Mouse (Mus musculus): ENCODE results near the gene Hs3st4. TPM values are rescaled to one million over a fixed set of nuclear protein-coding genes. Genes with fewer than 3 reads are reported as not detected.

Gene Hs3st4
- polyA plus RNA-seq, 1 experiment from 2014 or later, result not detected

- H3K4me1 ChIP-seq (ENCODE audit: control insufficient read depth, insufficient read depth, low read length), result no peaks in the 10 kb centered on the region
- no peak overlapping the region for H3K27ac ChIP-seq (replicated peaks; ENCODE audit: low read depth, low read length)
- H3K36me3 ChIP-seq (ENCODE audit: control insufficient read depth, insufficient read depth, low read length), result no peaks in the 10 kb centered on the region
- H3K9me3 ChIP-seq (ENCODE audit: control insufficient read depth, low read length), result no peaks in the 10 kb centered on the region
- 86% methylated on average over 6 of the region's 6 CpGs for WGBS
- no peak overlapping the region for H3K4me2 ChIP-seq (ENCODE audit: low read depth, severe bottlenecking)
- H3K27me3 ChIP-seq (ENCODE audit: control insufficient read depth, insufficient read depth, low read length), result no peaks in the 10 kb centered on the region
- H3K4me3 ChIP-seq (ENCODE audit: low read depth, low read length), result no peak overlapping the region
- DNase-seq (ENCODE audit: low spot score) (no peak), ATAC-seq (ENCODE audit: insufficient number of reproducible peaks, low FRiP score, low TSS enrichment, low read depth) (no peak)
- no peak overlapping the region for H3K9ac ChIP-seq (ENCODE audit: low read length)
Observed at GRCm38 (mm10) chr7:124289873-124290272, 307.2 kb downstream of the Hs3st4 start.

GRCm38 (mm10) chr7:124319451-124319850 lies 336.8 kb downstream of the Hs3st4 start:
- H3K27ac ChIP-seq (replicated peaks; ENCODE audit: low read depth, low read length), result no peak overlapping the region
- 90% methylated on average over 4 of the region's 4 CpGs for WGBS
- no peaks in the 10 kb centered on the region for H3K27me3 ChIP-seq (ENCODE audit: control insufficient read depth, insufficient read depth, low read length)
- no peaks in the 10 kb centered on the region for H3K36me3 ChIP-seq (ENCODE audit: control insufficient read depth, insufficient read depth, low read length)
- no peaks in the 10 kb centered on the region for H3K4me1 ChIP-seq (ENCODE audit: control insufficient read depth, insufficient read depth, low read length)
- H3K9ac ChIP-seq (ENCODE audit: low read length), result no peak overlapping the region
- ATAC-seq (ENCODE audit: insufficient number of reproducible peaks, low FRiP score, low TSS enrichment, low read depth) (no peak), DNase-seq (ENCODE audit: low spot score) (no peak)
- H3K4me3 ChIP-seq (ENCODE audit: low read depth, low read length), result no peak overlapping the region
- no peak overlapping the region for H3K4me2 ChIP-seq (ENCODE audit: low read depth, severe bottlenecking)
- H3K9me3 ChIP-seq (ENCODE audit: control insufficient read depth, low read length), result no peaks in the 10 kb centered on the region

- no peak overlapping the region for H3K9ac ChIP-seq (ENCODE audit: low read length)
- H3K9me3 ChIP-seq (ENCODE audit: control insufficient read depth, low read length), result no peaks in the 10 kb centered on the region
- no peak overlapping the region for H3K27ac ChIP-seq (replicated peaks; ENCODE audit: low read depth, low read length)
- ATAC-seq (ENCODE audit: insufficient number of reproducible peaks, low FRiP score, low TSS enrichment, low read depth), result peak; percentile 67; the same call in 1 of the 2 replicates
- H3K4me1 ChIP-seq (ENCODE audit: control insufficient read depth, insufficient read depth, low read length), result 0 out of 2 replicates have a peak, but pooled peaks cover 7% of the 10 kb centered on the region
- H3K4me3 ChIP-seq (ENCODE audit: low read depth, low read length), result no peak overlapping the region
- no peaks in the 10 kb centered on the region for H3K27me3 ChIP-seq (ENCODE audit: control insufficient read depth, insufficient read depth, low read length)
- H3K36me3 ChIP-seq (ENCODE audit: control insufficient read depth, insufficient read depth, low read length), result no peaks in the 10 kb centered on the region
- 13% methylated on average over 1 of the region's 1 CpGs for WGBS
- peak; percentile 43 for DNase-seq (ENCODE audit: low spot score)
- H3K4me2 ChIP-seq (ENCODE audit: low read depth, severe bottlenecking), result no peak overlapping the region
Observed at GRCm38 (mm10) chr7:124335635-124336034, 353.0 kb downstream of the Hs3st4 start.

GRCm38 (mm10) chr7:124341510-124341909 lies 358.8 kb downstream of the Hs3st4 start:
- Histone ChIP-seq H3K4me1 (ENCODE audit: control insufficient read depth, insufficient read depth, low read length) (0 out of 2 replicates have a peak, but pooled peaks cover 2% of the 10 kb centered on the region), H3K27me3 (ENCODE audit: control insufficient read depth, insufficient read depth, low read length) (no peaks in the 10 kb centered on the region), H3K4me3 (ENCODE audit: low read depth, low read length) (no peak overlapping the region), H3K27ac (replicated peaks; ENCODE audit: low read depth, low read length) (no peak overlapping the region), H3K9ac (ENCODE audit: low read length) (no peak overlapping the region), H3K36me3 (ENCODE audit: control insufficient read depth, insufficient read depth, low read length) (no peaks in the 10 kb centered on the region), H3K4me2 (ENCODE audit: low read depth, severe bottlenecking) (no peak overlapping the region), H3K9me3 (ENCODE audit: control insufficient read depth, low read length) (no peaks in the 10 kb centered on the region)
- WGBS, result 57% methylated on average over 3 of the region's 3 CpGs
- ATAC-seq (ENCODE audit: insufficient number of reproducible peaks, low FRiP score, low TSS enrichment, low read depth), result no peak
- DNase-seq (ENCODE audit: low spot score), result no peak

- no peak overlapping the region for H3K4me2 ChIP-seq (ENCODE audit: low read depth, severe bottlenecking)
- no peak overlapping the region for H3K9ac ChIP-seq (ENCODE audit: low read length)
- no peaks in the 10 kb centered on the region for H3K27me3 ChIP-seq (ENCODE audit: control insufficient read depth, insufficient read depth, low read length)
- ATAC-seq (ENCODE audit: insufficient number of reproducible peaks, low FRiP score, low TSS enrichment, low read depth) (no peak), DNase-seq (ENCODE audit: low spot score) (no peak)
- H3K9me3 ChIP-seq (ENCODE audit: control insufficient read depth, low read length), result no peaks in the 10 kb centered on the region
- H3K4me1 ChIP-seq (ENCODE audit: control insufficient read depth, insufficient read depth, low read length), result no peaks in the 10 kb centered on the region
- H3K27ac ChIP-seq (replicated peaks; ENCODE audit: low read depth, low read length), result no peak overlapping the region
- no peaks in the 10 kb centered on the region for H3K36me3 ChIP-seq (ENCODE audit: control insufficient read depth, insufficient read depth, low read length)
- 49% methylated on average over 13 of the region's 13 CpGs for WGBS
- no peak overlapping the region for H3K4me3 ChIP-seq (ENCODE audit: low read depth, low read length)
Observed at GRCm38 (mm10) chr7:124347218-124348017, 364.7 kb downstream of the Hs3st4 start.

- no peak overlapping the region for H3K4me2 ChIP-seq (ENCODE audit: low read depth, severe bottlenecking)
- H3K36me3 ChIP-seq (ENCODE audit: control insufficient read depth, insufficient read depth, low read length), result no peaks in the 10 kb centered on the region
- no peak overlapping the region for H3K4me3 ChIP-seq (ENCODE audit: low read depth, low read length)
- no peak overlapping the region for H3K9ac ChIP-seq (ENCODE audit: low read length)
- H3K4me1 ChIP-seq (ENCODE audit: control insufficient read depth, insufficient read depth, low read length), result no peaks in the 10 kb centered on the region
- H3K9me3 ChIP-seq (ENCODE audit: control insufficient read depth, low read length), result no peaks in the 10 kb centered on the region
- WGBS, result 85% methylated on average over 4 of the region's 4 CpGs
- no peak overlapping the region for H3K27ac ChIP-seq (replicated peaks; ENCODE audit: low read depth, low read length)
- no peaks in the 10 kb centered on the region for H3K27me3 ChIP-seq (ENCODE audit: control insufficient read depth, insufficient read depth, low read length)
- ATAC-seq (ENCODE audit: insufficient number of reproducible peaks, low FRiP score, low TSS enrichment, low read depth), result no peak
- DNase-seq (ENCODE audit: low spot score), result no peak
Observed at GRCm38 (mm10) chr7:124354035-124354434, 371.4 kb downstream of the Hs3st4 start.

- 62% methylated on average over 3 of the region's 3 CpGs for WGBS
- H3K9me3 ChIP-seq (ENCODE audit: control insufficient read depth, low read length), result no peaks in the 10 kb centered on the region
- H3K27me3 ChIP-seq (ENCODE audit: control insufficient read depth, insufficient read depth, low read length), result no peaks in the 10 kb centered on the region
- no peak for ATAC-seq (ENCODE audit: insufficient number of reproducible peaks, low FRiP score, low TSS enrichment, low read depth)
- no peak overlapping the region for H3K9ac ChIP-seq (ENCODE audit: low read length)
- no peak overlapping the region for H3K4me2 ChIP-seq (ENCODE audit: low read depth, severe bottlenecking)
- no peak for DNase-seq (ENCODE audit: low spot score)
- no peak overlapping the region for H3K4me3 ChIP-seq (ENCODE audit: low read depth, low read length)
- no peaks in the 10 kb centered on the region for H3K4me1 ChIP-seq (ENCODE audit: control insufficient read depth, insufficient read depth, low read length)
- H3K27ac ChIP-seq (replicated peaks; ENCODE audit: low read depth, low read length), result no peak overlapping the region
- H3K36me3 ChIP-seq (ENCODE audit: control insufficient read depth, insufficient read depth, low read length), result no peaks in the 10 kb centered on the region
Observed at GRCm38 (mm10) chr7:124358068-124358467, 375.4 kb downstream of the Hs3st4 start.

GRCm38 (mm10) chr7:124359836-124360235 lies 377.2 kb downstream of the Hs3st4 start:
- H3K9me3 ChIP-seq (ENCODE audit: control insufficient read depth, low read length), result no peaks in the 10 kb centered on the region
- DNase-seq (ENCODE audit: low spot score) (no peak), ATAC-seq (ENCODE audit: insufficient number of reproducible peaks, low FRiP score, low TSS enrichment, low read depth) (no peak)
- WGBS, result 82% methylated on average over 4 of the region's 4 CpGs
- no peak overlapping the region for H3K4me2 ChIP-seq (ENCODE audit: low read depth, severe bottlenecking)
- no peak overlapping the region for H3K27ac ChIP-seq (replicated peaks; ENCODE audit: low read depth, low read length)
- no peaks in the 10 kb centered on the region for H3K36me3 ChIP-seq (ENCODE audit: control insufficient read depth, insufficient read depth, low read length)
- H3K4me3 ChIP-seq (ENCODE audit: low read depth, low read length), result no peak overlapping the region
- no peaks in the 10 kb centered on the region for H3K27me3 ChIP-seq (ENCODE audit: control insufficient read depth, insufficient read depth, low read length)
- H3K9ac ChIP-seq (ENCODE audit: low read length), result no peak overlapping the region
- H3K4me1 ChIP-seq (ENCODE audit: control insufficient read depth, insufficient read depth, low read length), result no peaks in the 10 kb centered on the region
